Mouse (Mus musculus) skeletal muscle tissue, adult 2 months (tissue): Measurements from ENCODE around the gene Smim13.
"Not testable (repeated sequence)": the region's sequence is repeated elsewhere in the genome, so short reads cannot be mapped to it uniquely, and the experiment has no call there.

Experiments
- DNase-seq: peaks from one replicate; pipeline ENCODE4 v3.0.0-alpha.2; 2012; ENCODE audit warnings: low read depth, low spot score

Gene Smim13

GRCm38 (mm10) chr13:41238035-41238804 is 11.4 kb upstream of the Smim13 start:
- DNase-seq, result no peak

GRCm38 (mm10) chr13:41238805-41239130 is 10.9 kb upstream of the Smim13 start:
- no peak for DNase-seq

GRCm38 (mm10) chr13:41241557-41241956 is 8.1 kb upstream of the Smim13 start:
- no peak for DNase-seq

- DNase-seq, result no peak
Observed at GRCm38 (mm10) chr13:41244306-41244830, 5.3 kb upstream of the Smim13 start.

- peak; percentile 50 for DNase-seq
Observed at GRCm38 (mm10) chr13:41248751-41249520, 708 bp upstream of the Smim13 start.

- DNase-seq, result no peak
Observed at GRCm38 (mm10) chr13:41250318-41250981, 806 bp downstream of the Smim13 start.

- not testable (repeated sequence) for DNase-seq
Observed at GRCm38 (mm10) chr13:41251232-41251631, 1.6 kb downstream of the Smim13 start.

GRCm38 (mm10) chr13:41251667-41252066 is 2.0 kb downstream of the Smim13 start:
- DNase-seq, result no peak

GRCm38 (mm10) chr13:41252141-41252540 is 2.5 kb downstream of the Smim13 start:
- no peak for DNase-seq

GRCm38 (mm10) chr13:41252736-41253135 is 3.1 kb downstream of the Smim13 start:
- no peak for DNase-seq

GRCm38 (mm10) chr13:41256126-41256525 is 6.5 kb downstream of the Smim13 start:
- DNase-seq, result no peak

GRCm38 (mm10) chr13:41256962-41257361 is 7.3 kb downstream of the Smim13 start:
- DNase-seq, result no peak

GRCm38 (mm10) chr13:41257851-41258250 is 8.2 kb downstream of the Smim13 start:
- DNase-seq, result no peak

- DNase-seq, result not testable (repeated sequence)
Observed at GRCm38 (mm10) chr13:41261617-41262016, 12.0 kb downstream of the Smim13 start.

- DNase-seq, result no peak
Observed at GRCm38 (mm10) chr13:41263304-41264006, 13.8 kb downstream of the Smim13 start.

GRCm38 (mm10) chr13:41267827-41268408 is 18.3 kb downstream of the Smim13 start:
- no peak for DNase-seq

- DNase-seq, result no peak
Observed at GRCm38 (mm10) chr13:41273927-41274650, 24.4 kb downstream of the Smim13 start, which contains the start of gene Gm17364. Gm17364 (minus strand) TSS chr13:41273977.

GRCm38 (mm10) chr13:41280696-41281095 is 31.1 kb downstream of the Smim13 start:
- no peak for DNase-seq

- DNase-seq, result peak; percentile 50
Observed at GRCm38 (mm10) chr13:41283256-41283655, 33.6 kb downstream of the Smim13 start.

- DNase-seq, result no peak
Observed at GRCm38 (mm10) chr13:41285448-41285847, 35.8 kb downstream of the Smim13 start.
